Mouse (Mus musculus): ENCODE data around the gene Mobp. TPM values are rescaled to one million over a fixed set of nuclear protein-coding genes. Genes with fewer than 3 reads are reported as not detected.

The Mobp gene
- polyA plus RNA-seq, 1 experiment from 2014 or later: 0.11 TPM

Other genes starting within 250 kb of the Mobp start
- gene Gorasp1, start 212.1 kb upstream of the Mobp start, polyA plus RNA-seq (2015; fragmentation: Nextera tagmentation; extraction: Ambion mirVana): 20.9 and 22.9 TPM in 2 replicates
- 0.36 and 0.39 TPM in 2 replicates for gene Ttc21a, start 212.1 kb upstream of the Mobp start, polyA plus RNA-seq (2015; fragmentation: Nextera tagmentation; extraction: Ambion mirVana)
- 1.0 and 1.8 TPM in 2 replicates for gene Csrnp1, start 165.0 kb upstream of the Mobp start, polyA plus RNA-seq (2015; fragmentation: Nextera tagmentation; extraction: Ambion mirVana)
- gene Xirp1, start 126.1 kb upstream of the Mobp start, polyA plus RNA-seq (2015; fragmentation: Nextera tagmentation; extraction: Ambion mirVana): 0.06 and 0.17 TPM in 2 replicates
- 11.4 and 11.9 TPM in 2 replicates for gene Cx3cr1, start 79.8 kb upstream of the Mobp start, polyA plus RNA-seq (2015; fragmentation: Nextera tagmentation; extraction: Ambion mirVana)
- not detected in 2 replicates for gene Ccr8, start 57.6 kb upstream of the Mobp start, polyA plus RNA-seq (2015; fragmentation: Nextera tagmentation; extraction: Ambion mirVana)
- gene Slc25a38, start 39.3 kb upstream of the Mobp start, polyA plus RNA-seq (2015; fragmentation: Nextera tagmentation; extraction: Ambion mirVana): 37.5 and 38.9 TPM in 2 replicates
- 806 and 866 TPM in 2 replicates for gene Rpsa, start 22.0 kb upstream of the Mobp start, polyA plus RNA-seq (2015; fragmentation: Nextera tagmentation; extraction: Ambion mirVana)
- gene Myrip, start 151.8 kb downstream of the Mobp start, polyA plus RNA-seq (2015; fragmentation: Nextera tagmentation; extraction: Ambion mirVana): 3.6 and 4.5 TPM in 2 replicates